Mouse (Mus musculus): ENCODE results near the gene Akt2. TPM values are rescaled to one million over a fixed set of nuclear protein-coding genes. Genes with fewer than 3 reads are reported as not detected.
A peak's percentile ranks its signal among the peaks of the same experiment; 100 is the strongest.

Gene Akt2
- polyA plus RNA-seq, 1 experiment from 2014 or later, result 35.8 TPM

DNA sequence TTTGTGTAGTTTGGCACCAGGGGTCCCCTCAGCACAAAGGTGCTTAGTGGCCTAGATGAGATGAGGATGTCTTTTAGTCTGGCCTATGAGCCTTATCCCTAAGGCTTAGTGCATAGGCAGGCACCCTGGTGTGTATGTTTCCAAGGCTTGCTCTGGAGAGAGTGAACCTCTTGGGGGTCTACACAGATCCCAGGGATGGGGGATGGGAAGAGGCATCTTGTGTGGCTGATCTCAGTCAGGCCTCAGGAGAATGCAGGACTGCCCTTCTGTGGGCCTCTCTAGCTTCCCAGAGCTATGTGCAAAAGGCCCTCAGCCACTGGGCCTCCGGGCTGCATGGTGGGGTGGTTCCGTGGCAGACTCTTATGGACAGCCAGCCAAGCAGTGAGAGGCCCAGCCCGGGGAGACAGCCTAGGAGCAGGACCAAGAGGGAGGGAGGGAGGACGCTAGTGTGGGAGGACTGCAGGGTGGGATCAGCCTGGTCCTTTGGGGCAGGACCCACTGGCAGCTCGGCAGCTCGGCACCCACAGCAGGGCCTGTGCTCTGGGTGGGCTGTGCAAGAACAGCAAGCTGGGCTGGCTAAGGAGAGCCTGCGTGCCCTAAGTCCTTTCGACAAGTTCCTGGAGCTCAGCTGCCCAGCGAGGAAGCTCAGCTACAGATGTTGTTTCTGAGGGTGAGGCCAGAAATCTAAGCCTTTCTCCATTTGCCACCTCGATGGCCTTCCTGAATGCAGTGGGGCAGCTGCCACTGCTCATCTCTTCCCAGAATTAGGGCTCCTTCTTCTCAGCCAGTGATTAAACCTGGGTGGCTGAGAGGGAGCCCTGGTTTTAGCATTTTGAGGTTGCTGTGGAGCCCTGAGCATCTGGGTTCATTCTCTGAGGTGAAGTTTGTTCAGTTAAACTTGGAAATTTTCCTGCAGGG lies 5.5 kb downstream of the Akt2 start:
- no peaks in the 10 kb centered on the region for H3K27me3 ChIP-seq (replicated peaks; ENCODE audit: control insufficient read depth, insufficient read depth, low read length)
- no peak for ATAC-seq
- H3K4me3 ChIP-seq (ENCODE audit: low read depth, low read length), result no peak overlapping the region
- H3K4me2 ChIP-seq (replicated peaks; ENCODE audit: low read depth), result peak overlapping the region; percentile 51
- no peaks in the 10 kb centered on the region for H3K9me3 ChIP-seq (ENCODE audit: control insufficient read depth)
- TF ChIP-seq CTCF (IDR thresholded peaks at IDR 0.05; ENCODE audit: low read depth), result no peak
- no peaks in the 10 kb centered on the region for H3K36me3 ChIP-seq (ENCODE audit: control insufficient read depth, insufficient read depth)
- H3K9ac ChIP-seq (ENCODE audit: low read depth, low read length), result 0 out of 2 replicates have a peak overlapping the region, but pooled peaks have one; percentile 17
- peaks cover 12% of the 10 kb centered on the region; the same call in 1 of the 2 replicates for H3K4me1 ChIP-seq (replicated peaks; ENCODE audit: control insufficient read depth, insufficient read depth, low read length)
- peak overlapping the region; percentile 60 for H3K27ac ChIP-seq (ENCODE audit: low read depth, low read length)
- 37% methylated on average over 8 of the region's 10 CpGs for WGBS

DNA sequence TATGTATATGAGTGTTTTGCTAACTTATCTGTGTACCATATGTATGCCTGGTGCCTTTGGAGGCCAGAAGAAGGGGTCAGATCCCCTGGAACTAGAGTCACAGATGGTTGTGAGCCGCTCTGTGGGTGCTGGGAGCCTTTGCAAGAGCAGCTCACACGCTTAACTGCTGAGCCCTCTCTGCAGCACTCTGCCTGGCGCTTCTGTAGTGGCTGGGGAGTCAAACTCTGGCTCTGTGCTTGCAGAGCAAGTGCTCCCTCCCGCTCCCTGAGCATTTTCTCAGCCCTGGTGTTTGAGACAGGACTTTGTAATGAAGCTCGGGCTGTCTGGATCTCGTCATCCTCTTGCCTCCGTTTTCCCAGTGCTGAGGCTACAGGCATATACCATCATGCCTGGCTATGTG lies 6.7 kb downstream of the Akt2 start:
- ATAC-seq, result no peak
- H3K9ac ChIP-seq (ENCODE audit: low read depth, low read length), result no peak overlapping the region
- no peaks in the 10 kb centered on the region for H3K27me3 ChIP-seq (replicated peaks; ENCODE audit: control insufficient read depth, insufficient read depth, low read length)
- H3K4me1 ChIP-seq (replicated peaks; ENCODE audit: control insufficient read depth, insufficient read depth, low read length), result peaks cover 11% of the 10 kb centered on the region; the same call in 1 of the 2 replicates
- H3K9me3 ChIP-seq (ENCODE audit: control insufficient read depth), result no peaks in the 10 kb centered on the region
- H3K4me3 ChIP-seq (ENCODE audit: low read depth, low read length), result no peak overlapping the region
- 67% methylated on average over 7 of the region's 7 CpGs for WGBS
- no peak for TF ChIP-seq CTCF (IDR thresholded peaks at IDR 0.05; ENCODE audit: low read depth)
- no peak overlapping the region for H3K4me2 ChIP-seq (replicated peaks; ENCODE audit: low read depth)
- no peaks in the 10 kb centered on the region for H3K36me3 ChIP-seq (ENCODE audit: control insufficient read depth, insufficient read depth)
- H3K27ac ChIP-seq (ENCODE audit: low read depth, low read length), result no peak overlapping the region

DNA sequence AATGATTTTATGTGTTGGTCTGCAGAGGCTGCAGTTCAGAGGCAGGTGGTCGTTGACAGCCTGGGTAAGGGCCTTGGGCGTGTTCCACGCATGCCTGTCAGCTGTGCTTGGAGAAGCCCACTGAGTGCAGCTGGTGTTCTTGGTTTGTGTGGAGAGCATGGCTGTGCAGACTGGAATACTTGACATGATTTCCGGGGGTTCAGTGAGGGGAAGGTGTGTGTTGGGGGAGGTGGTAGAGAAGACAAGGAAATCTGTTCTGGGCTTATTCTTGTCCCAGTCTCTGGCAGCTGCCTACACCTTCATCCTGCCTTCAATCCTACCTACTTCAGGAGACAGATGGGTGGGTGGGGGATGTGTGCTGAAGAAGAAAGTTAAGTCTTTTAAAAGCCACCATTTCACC lies 10.3 kb downstream of the Akt2 start:
- no peak for TF ChIP-seq CTCF (IDR thresholded peaks at IDR 0.05; ENCODE audit: low read depth)
- Histone ChIP-seq H3K4me1 (replicated peaks; ENCODE audit: control insufficient read depth, insufficient read depth, low read length) (peaks cover 6% of the 10 kb centered on the region; the same call in 1 of the 2 replicates), H3K27ac (ENCODE audit: low read depth, low read length) (no peak overlapping the region), H3K9me3 (ENCODE audit: control insufficient read depth) (no peaks in the 10 kb centered on the region), H3K9ac (ENCODE audit: low read depth, low read length) (no peak overlapping the region), H3K27me3 (replicated peaks; ENCODE audit: control insufficient read depth, insufficient read depth, low read length) (no peaks in the 10 kb centered on the region), H3K4me2 (replicated peaks; ENCODE audit: low read depth) (no peak overlapping the region), H3K36me3 (ENCODE audit: control insufficient read depth, insufficient read depth) (no peaks in the 10 kb centered on the region), H3K4me3 (ENCODE audit: low read depth, low read length) (no peak overlapping the region)
- 52% methylated on average over 4 of the region's 4 CpGs for WGBS
- ATAC-seq, result no peak

DNA sequence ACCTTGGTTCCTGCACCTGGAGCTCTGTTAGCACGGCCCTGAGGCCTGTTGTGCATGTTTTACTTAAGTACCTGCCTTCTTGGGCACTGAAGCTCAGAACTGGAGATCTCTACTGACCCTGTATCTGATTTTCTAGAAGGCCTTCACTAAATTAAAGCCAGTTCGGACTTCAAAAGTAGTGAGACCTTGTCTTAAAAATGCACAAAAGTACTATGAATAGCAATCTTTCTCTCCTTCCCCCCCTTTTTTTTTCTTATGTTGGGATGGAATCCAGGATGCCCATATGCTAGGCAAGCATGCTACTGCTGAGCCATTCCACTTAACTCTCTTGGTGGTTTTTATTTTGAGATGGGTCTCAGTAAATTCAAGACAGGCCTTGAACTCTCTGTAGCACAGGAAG lies 10.8 kb downstream of the Akt2 start:
- Histone ChIP-seq H3K4me1 (replicated peaks; ENCODE audit: control insufficient read depth, insufficient read depth, low read length) (peaks cover 7% of the 10 kb centered on the region; the same call in 1 of the 2 replicates), H3K36me3 (ENCODE audit: control insufficient read depth, insufficient read depth) (no peaks in the 10 kb centered on the region), H3K9ac (ENCODE audit: low read depth, low read length) (no peak overlapping the region), H3K9me3 (ENCODE audit: control insufficient read depth) (no peaks in the 10 kb centered on the region), H3K4me2 (replicated peaks; ENCODE audit: low read depth) (no peak overlapping the region), H3K27me3 (replicated peaks; ENCODE audit: control insufficient read depth, insufficient read depth, low read length) (no peaks in the 10 kb centered on the region), H3K27ac (ENCODE audit: low read depth, low read length) (no peak overlapping the region), H3K4me3 (ENCODE audit: low read depth, low read length) (no peak overlapping the region)
- no peak for ATAC-seq
- WGBS, result 72% methylated on average over 2 of the region's 2 CpGs
- no peak for TF ChIP-seq CTCF (IDR thresholded peaks at IDR 0.05; ENCODE audit: low read depth)

DNA sequence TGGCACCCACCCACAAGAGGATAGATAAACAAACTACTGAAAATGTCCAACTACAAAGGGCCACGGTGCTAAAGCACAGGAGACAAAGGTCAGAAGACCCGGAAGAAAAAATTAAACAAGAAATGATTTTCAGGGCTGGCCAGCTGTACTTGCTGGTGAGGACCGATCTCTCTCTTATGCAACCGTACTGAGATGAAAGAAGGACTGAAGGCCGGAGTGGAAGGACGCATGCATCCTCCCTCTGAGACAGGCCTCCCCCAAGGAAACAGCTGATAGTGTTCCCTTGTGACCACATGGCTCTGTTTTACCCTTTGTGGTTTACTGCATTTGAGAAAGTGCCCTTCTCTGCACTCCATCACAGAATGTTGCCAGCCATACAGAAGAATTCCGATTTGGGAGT lies 11.5 kb downstream of the Akt2 start:
- Histone ChIP-seq H3K27ac (ENCODE audit: low read depth, low read length) (peak overlapping the region; percentile 46; the same call in 1 of the 2 replicates), H3K9me3 (ENCODE audit: control insufficient read depth) (no peaks in the 10 kb centered on the region), H3K27me3 (replicated peaks; ENCODE audit: control insufficient read depth, insufficient read depth, low read length) (no peaks in the 10 kb centered on the region), H3K4me3 (ENCODE audit: low read depth, low read length) (no peak overlapping the region), H3K36me3 (ENCODE audit: control insufficient read depth, insufficient read depth) (no peaks in the 10 kb centered on the region), H3K4me1 (replicated peaks; ENCODE audit: control insufficient read depth, insufficient read depth, low read length) (peaks cover 7% of the 10 kb centered on the region; the same call in 1 of the 2 replicates), H3K4me2 (replicated peaks; ENCODE audit: low read depth) (no peak overlapping the region), H3K9ac (ENCODE audit: low read depth, low read length) (no peak overlapping the region)
- ATAC-seq, result peak; percentile 17; the same call in 1 of the 2 replicates
- no peak for TF ChIP-seq CTCF (IDR thresholded peaks at IDR 0.05; ENCODE audit: low read depth)
- 33% methylated on average over 7 of the region's 7 CpGs for WGBS

DNA sequence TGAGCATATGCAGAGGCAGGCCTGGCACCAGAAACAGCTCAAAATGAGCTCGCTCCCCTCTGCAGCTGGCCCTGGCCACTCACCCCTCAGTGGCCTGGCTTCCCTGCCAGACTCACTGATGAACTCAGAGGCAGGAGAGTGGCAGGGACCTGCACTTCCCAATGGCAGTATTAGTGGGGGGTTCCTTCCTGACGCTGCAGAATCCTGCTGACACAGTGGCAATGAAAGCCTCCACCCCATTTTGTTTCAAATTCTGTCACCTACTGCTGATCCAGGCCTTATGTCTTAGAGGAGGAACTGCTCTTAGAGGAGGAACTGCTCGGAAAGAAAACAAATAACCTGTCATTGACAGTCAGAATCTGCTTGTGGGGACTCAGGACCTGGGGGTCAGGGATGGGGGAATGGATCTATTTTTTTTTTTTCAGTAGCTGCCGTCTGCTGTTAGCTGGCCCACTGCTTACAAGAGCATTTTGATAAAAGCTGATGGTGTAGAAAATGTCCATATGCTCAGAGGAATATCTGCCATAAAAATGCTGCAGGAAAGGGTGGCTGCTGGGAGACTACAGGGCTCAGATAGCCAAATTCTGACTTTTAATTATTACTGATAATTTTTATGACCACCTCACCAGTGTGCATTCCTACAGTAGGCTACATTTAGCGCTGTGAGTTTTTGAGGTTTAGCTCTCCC lies 13.5 kb downstream of the Akt2 start:
- Histone ChIP-seq H3K9me3 (ENCODE audit: control insufficient read depth) (no peaks in the 10 kb centered on the region), H3K9ac (ENCODE audit: low read depth, low read length) (no peak overlapping the region), H3K4me1 (replicated peaks; ENCODE audit: control insufficient read depth, insufficient read depth, low read length) (peaks cover 7% of the 10 kb centered on the region; the same call in 1 of the 2 replicates), H3K27me3 (replicated peaks; ENCODE audit: control insufficient read depth, insufficient read depth, low read length) (no peaks in the 10 kb centered on the region), H3K4me3 (ENCODE audit: low read depth, low read length) (no peak overlapping the region), H3K4me2 (replicated peaks; ENCODE audit: low read depth) (no peak overlapping the region), H3K36me3 (ENCODE audit: control insufficient read depth, insufficient read depth) (peaks cover 18% of the 10 kb centered on the region), H3K27ac (ENCODE audit: low read depth, low read length) (no peak overlapping the region)
- 59% methylated on average over 5 of the region's 5 CpGs for WGBS
- no peak for ATAC-seq
- no peak for TF ChIP-seq CTCF (IDR thresholded peaks at IDR 0.05; ENCODE audit: low read depth)

All from intestine, postnatal 0 days (tissue).